Mouse (Mus musculus): ENCODE results near the gene Ppef2. TPM values are rescaled to one million over a fixed set of nuclear protein-coding genes. Genes with fewer than 3 reads are reported as not detected.

Gene Ppef2
- polyA plus RNA-seq, 2 experiments = 0.94 TPM; not detected in 1

DNA sequence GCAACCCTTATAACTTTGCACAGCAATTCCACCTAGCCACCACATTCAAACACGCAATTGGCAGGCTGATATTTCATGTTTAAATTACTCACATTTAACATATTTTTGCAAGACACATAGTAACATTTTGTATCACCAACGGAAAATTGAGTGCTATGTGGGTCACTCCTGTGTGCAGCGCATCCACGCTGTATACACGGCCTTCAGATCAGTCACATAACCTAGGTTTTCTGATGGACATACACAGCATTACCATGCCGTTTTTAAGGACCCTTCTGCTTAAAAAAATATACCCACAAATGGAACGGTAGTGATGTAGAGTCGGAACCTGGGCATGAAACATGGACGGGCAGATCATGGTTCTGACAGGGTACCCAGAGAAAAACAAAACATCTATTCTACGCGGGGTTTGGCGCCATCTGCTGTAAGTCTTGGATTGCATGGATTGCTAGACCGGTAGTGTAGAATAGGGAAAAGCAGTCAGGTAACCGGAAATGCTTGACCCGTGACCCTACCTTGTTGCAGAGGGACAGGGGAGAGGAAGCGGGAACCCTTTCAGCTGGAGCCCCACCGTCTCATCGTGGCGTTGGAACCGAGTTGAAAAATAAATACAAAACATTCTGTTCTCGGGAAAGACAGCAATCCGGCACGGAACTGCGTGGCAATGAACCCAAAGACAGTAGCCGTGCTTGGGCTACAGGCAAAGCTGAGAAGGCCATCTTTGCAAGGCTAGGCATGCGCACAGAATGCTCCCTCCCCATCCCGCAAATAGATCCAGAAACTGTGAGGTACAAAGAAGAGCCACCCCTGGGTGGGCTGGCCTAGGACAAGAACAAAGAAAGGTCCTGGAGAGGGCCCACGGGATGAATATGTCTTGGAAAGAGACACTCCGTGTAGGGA lies 16.5 kb downstream of the Ppef2 start:
- H3K36me3 ChIP-seq (ENCODE audit: control insufficient read depth, insufficient read depth, low read length) = no peaks in the 10 kb centered on the region
- TF ChIP-seq POLR2A (IDR thresholded peaks at IDR 0.05; ENCODE audit: borderline replicate concordance, extremely low read depth, insufficient read depth, insufficient read length) = no peak
- DNase-seq (ENCODE audit: low spot score) (peak; percentile 64), ATAC-seq (ENCODE audit: low FRiP score, low read depth) (peak; percentile 60; the same call in 1 of the 2 replicates)
- WGBS = 46% methylated on average over 29 of the region's 29 CpGs
- no peak overlapping the region; the same call in 1 of the 2 replicates for H3K4me2 ChIP-seq (replicated peaks; ENCODE audit: low read depth, low read length, severe bottlenecking)
- no peaks in the 10 kb centered on the region for H3K9me3 ChIP-seq (ENCODE audit: control insufficient read depth, low read length)
- no peak overlapping the region for H3K4me3 ChIP-seq (replicated peaks; ENCODE audit: low read length)
- no peaks in the 10 kb centered on the region for H3K27me3 ChIP-seq (ENCODE audit: control insufficient read depth, insufficient read depth, low read length)
- no peak overlapping the region for H3K27ac ChIP-seq (replicated peaks; ENCODE audit: low read depth, low read length)
- H3K9ac ChIP-seq (ENCODE audit: low read depth, low read length, severe bottlenecking) = no peak overlapping the region
- H3K4me1 ChIP-seq (ENCODE audit: control insufficient read depth, insufficient read depth, low read length) = no peaks in the 10 kb centered on the region

GRCm38 (mm10) chr5:92234939-92235557 lies 21.0 kb downstream of the Ppef2 start:
- no peak overlapping the region for H3K4me3 ChIP-seq (replicated peaks; ENCODE audit: low read length)
- no peak for DNase-seq (ENCODE audit: low spot score)
- no peaks in the 10 kb centered on the region for H3K4me1 ChIP-seq (ENCODE audit: control insufficient read depth, insufficient read depth, low read length)
- ATAC-seq (ENCODE audit: low FRiP score, low read depth) = no peak
- H3K36me3 ChIP-seq (ENCODE audit: control insufficient read depth, insufficient read depth, low read length) = no peaks in the 10 kb centered on the region
- WGBS = 64% methylated on average over 5 of the region's 5 CpGs
- H3K4me2 ChIP-seq (replicated peaks; ENCODE audit: low read depth, low read length, severe bottlenecking) = no peak overlapping the region
- no peak overlapping the region for H3K9ac ChIP-seq (ENCODE audit: low read depth, low read length, severe bottlenecking)
- TF ChIP-seq POLR2A (IDR thresholded peaks at IDR 0.05; ENCODE audit: borderline replicate concordance, extremely low read depth, insufficient read depth, insufficient read length) = no peak
- H3K27ac ChIP-seq (replicated peaks; ENCODE audit: low read depth, low read length) = no peak overlapping the region
- H3K27me3 ChIP-seq (ENCODE audit: control insufficient read depth, insufficient read depth, low read length) = no peaks in the 10 kb centered on the region
- H3K9me3 ChIP-seq (ENCODE audit: control insufficient read depth, low read length) = no peaks in the 10 kb centered on the region

GRCm38 (mm10) chr5:92233366-92233765 lies 22.7 kb downstream of the Ppef2 start:
- 82% methylated on average over 4 of the region's 4 CpGs for WGBS
- Histone ChIP-seq H3K27ac (replicated peaks; ENCODE audit: low read depth, low read length) (no peak overlapping the region), H3K9me3 (ENCODE audit: control insufficient read depth, low read length) (no peaks in the 10 kb centered on the region), H3K4me1 (ENCODE audit: control insufficient read depth, insufficient read depth, low read length) (no peaks in the 10 kb centered on the region), H3K9ac (ENCODE audit: low read depth, low read length, severe bottlenecking) (no peak overlapping the region), H3K36me3 (ENCODE audit: control insufficient read depth, insufficient read depth, low read length) (no peaks in the 10 kb centered on the region), H3K27me3 (ENCODE audit: control insufficient read depth, insufficient read depth, low read length) (no peaks in the 10 kb centered on the region), H3K4me2 (replicated peaks; ENCODE audit: low read depth, low read length, severe bottlenecking) (no peak overlapping the region), H3K4me3 (replicated peaks; ENCODE audit: low read length) (no peak overlapping the region)
- TF ChIP-seq POLR2A (IDR thresholded peaks at IDR 0.05; ENCODE audit: borderline replicate concordance, extremely low read depth, insufficient read depth, insufficient read length) = no peak
- DNase-seq (ENCODE audit: low spot score) (no peak), ATAC-seq (ENCODE audit: low FRiP score, low read depth) (no peak)

- WGBS = 78% methylated on average over 10 of the region's 10 CpGs
Observed at GRCm38 (mm10) chr5:92231836-92232235, 24.2 kb downstream of the Ppef2 start.

GRCm38 (mm10) chr5:92230306-92230705 lies 25.8 kb downstream of the Ppef2 start:
- no peak overlapping the region for H3K4me2 ChIP-seq (replicated peaks; ENCODE audit: low read depth, low read length, severe bottlenecking)
- WGBS = 84% methylated on average over 11 of the region's 11 CpGs
- H3K36me3 ChIP-seq (ENCODE audit: control insufficient read depth, insufficient read depth, low read length) = no peaks in the 10 kb centered on the region
- H3K27me3 ChIP-seq (ENCODE audit: control insufficient read depth, insufficient read depth, low read length) = no peaks in the 10 kb centered on the region
- TF ChIP-seq POLR2A (IDR thresholded peaks at IDR 0.05; ENCODE audit: borderline replicate concordance, extremely low read depth, insufficient read depth, insufficient read length) = no peak
- no peak overlapping the region for H3K27ac ChIP-seq (replicated peaks; ENCODE audit: low read depth, low read length)
- H3K9me3 ChIP-seq (ENCODE audit: control insufficient read depth, low read length) = no peaks in the 10 kb centered on the region
- no peak overlapping the region for H3K9ac ChIP-seq (ENCODE audit: low read depth, low read length, severe bottlenecking)
- H3K4me3 ChIP-seq (replicated peaks; ENCODE audit: low read length) = no peak overlapping the region
- no peaks in the 10 kb centered on the region for H3K4me1 ChIP-seq (ENCODE audit: control insufficient read depth, insufficient read depth, low read length)
- ATAC-seq (ENCODE audit: low FRiP score, low read depth) (no peak), DNase-seq (ENCODE audit: low spot score) (no peak)

More at GRCm38 (mm10) chr5:92231836-92232235, 24.2 kb downstream of the Ppef2 start:
- no peak for DNase-seq (ENCODE audit: low spot score)
- H3K27ac ChIP-seq (replicated peaks; ENCODE audit: low read depth, low read length) = no peak overlapping the region
- no peaks in the 10 kb centered on the region for H3K9me3 ChIP-seq (ENCODE audit: control insufficient read depth, low read length)
- TF ChIP-seq POLR2A (IDR thresholded peaks at IDR 0.05; ENCODE audit: borderline replicate concordance, extremely low read depth, insufficient read depth, insufficient read length) = no peak
- H3K4me2 ChIP-seq (replicated peaks; ENCODE audit: low read depth, low read length, severe bottlenecking) = no peak overlapping the region
- no peaks in the 10 kb centered on the region for H3K4me1 ChIP-seq (ENCODE audit: control insufficient read depth, insufficient read depth, low read length)
- H3K4me3 ChIP-seq (replicated peaks; ENCODE audit: low read length) = no peak overlapping the region
- H3K36me3 ChIP-seq (ENCODE audit: control insufficient read depth, insufficient read depth, low read length) = no peaks in the 10 kb centered on the region
- H3K27me3 ChIP-seq (ENCODE audit: control insufficient read depth, insufficient read depth, low read length) = no peaks in the 10 kb centered on the region
- no peak overlapping the region for H3K9ac ChIP-seq (ENCODE audit: low read depth, low read length, severe bottlenecking)
- no peak for ATAC-seq (ENCODE audit: low FRiP score, low read depth)

All from limb, embryonic 14.5 days (tissue).